Mouse (Mus musculus) small intestine, adult 2 months (tissue): ENCODE measurements around the gene Timm13.

ENCODE experiments used
- CTCF ChIP-seq: fragments of 200-500 bp; IDR thresholded peaks from 2 replicates; pipeline ENCODE4 v1.5.1; 2012; ENCODE audit warnings: low read depth, mild to moderate bottlenecking, control low read depth, inconsistent platforms, low read length, moderate library complexity, mixed read lengths; ENCODE audit not compliant: insufficient replicate concordance, insufficient read length; ENCODE audit errors: extremely low read depth
- POLR2A ChIP-seq: fragments of 200-500 bp; IDR thresholded peaks from 2 replicates; pipeline ENCODE4 v1.6.1; 2012; ENCODE audit warnings: low read depth, mild to moderate bottlenecking, control low read depth, inconsistent platforms, low read length, moderate library complexity

DNA sequence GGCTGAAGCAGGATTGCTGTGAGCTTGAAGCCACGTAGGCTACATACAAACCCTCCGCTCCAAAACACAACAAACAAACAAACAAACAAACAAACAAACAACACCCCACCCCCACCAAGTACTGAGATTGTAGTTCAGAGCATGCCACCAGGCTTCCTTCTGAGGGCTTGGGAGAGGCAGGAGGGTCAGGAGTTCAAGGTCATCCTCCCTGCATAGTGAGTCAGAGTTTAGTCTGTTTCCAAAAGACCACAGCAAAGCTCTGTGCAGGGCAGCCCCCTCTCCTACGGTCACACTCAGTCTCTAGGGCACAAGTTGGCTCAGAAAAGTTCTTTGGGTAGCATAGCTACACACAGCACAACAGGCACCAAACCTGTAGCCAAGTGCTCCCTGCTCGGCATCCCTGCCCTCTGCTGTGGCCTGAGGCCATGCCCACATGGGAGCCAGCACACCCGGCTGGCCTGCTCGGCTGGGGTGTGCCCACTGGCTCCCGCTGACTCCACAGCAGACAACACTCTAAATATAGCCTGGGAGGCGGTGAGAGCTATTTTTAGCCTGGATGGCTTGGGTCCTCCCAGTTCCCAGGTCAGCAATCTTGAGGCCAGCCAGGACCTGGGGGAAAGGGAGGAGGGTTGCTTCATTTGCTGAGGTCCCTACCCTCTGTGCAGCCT is 39.7 kb upstream of the Timm13 start:
- no peak for TF ChIP-seq CTCF
- TF ChIP-seq POLR2A, result no peak
